Mouse (Mus musculus): ENCODE data around the gene Wwp2. TPM values are rescaled to one million over a fixed set of nuclear protein-coding genes. Genes with fewer than 3 reads are reported as not detected.
A peak's percentile ranks its signal among the peaks of the same experiment; 100 is the strongest.

Wwp2 gene
- polyA plus RNA-seq, 1 experiment from 2014 or later, result 28.5 TPM

- ATAC-seq (ENCODE audit: insufficient number of reproducible peaks, insufficient read depth, low FRiP score, low read depth), result no peak
- no peaks in the 10 kb centered on the region for H3K9me3 ChIP-seq (ENCODE audit: control insufficient read depth, low read length)
- H3K4me2 ChIP-seq (ENCODE audit: low read length), result no peak overlapping the region
- no peak overlapping the region for H3K4me3 ChIP-seq (ENCODE audit: control insufficient read depth in 1 of 2, insufficient read depth in 1 of 2, low read depth in 1 of 2, low read length in 2 of 2)
- no peaks in the 10 kb centered on the region for H3K36me3 ChIP-seq (ENCODE audit: control insufficient read depth, insufficient read depth, low read length)
- H3K4me1 ChIP-seq (ENCODE audit: control insufficient read depth in 2 of 2, insufficient read depth in 2 of 2, low read length in 2 of 2), result peaks cover 12 to 25% of the 10 kb centered on the region in 2 experiments
- H3K27ac ChIP-seq (replicated peaks in 1 of 2; ENCODE audit: control insufficient read depth in 1 of 2, insufficient read depth in 1 of 2, low read depth in 2 of 2, low read length in 2 of 2), result peak overlapping the region in 1 of 2 experiments; percentile 67; a peak in 1 of 4 replicates
- no peak overlapping the region for H3K9ac ChIP-seq (ENCODE audit: low read length)
- 74% methylated on average over 2 of the region's 2 CpGs for WGBS
- no peaks in the 10 kb centered on the region for H3K27me3 ChIP-seq (ENCODE audit: control insufficient read depth, insufficient read depth, low read length)
Measured at GRCm38 (mm10) chr8:107490649-107491048, 54.5 kb downstream of the Wwp2 start.

- Histone ChIP-seq H3K4me1 (ENCODE audit: control insufficient read depth in 2 of 2, insufficient read depth in 2 of 2, low read length in 2 of 2) (peaks cover 12 to 25% of the 10 kb centered on the region in 2 experiments), H3K9me3 (ENCODE audit: control insufficient read depth, low read length) (no peaks in the 10 kb centered on the region), H3K27ac (replicated peaks in 1 of 2; ENCODE audit: control insufficient read depth in 1 of 2, insufficient read depth in 1 of 2, low read depth in 2 of 2, low read length in 2 of 2) (no peak overlapping the region), H3K27me3 (ENCODE audit: control insufficient read depth, insufficient read depth, low read length) (no peaks in the 10 kb centered on the region), H3K4me2 (ENCODE audit: low read length) (no peak overlapping the region), H3K9ac (ENCODE audit: low read length) (no peak overlapping the region), H3K36me3 (ENCODE audit: control insufficient read depth, insufficient read depth, low read length) (no peaks in the 10 kb centered on the region), H3K4me3 (ENCODE audit: control insufficient read depth in 1 of 2, insufficient read depth in 1 of 2, low read depth in 1 of 2, low read length in 2 of 2) (no peak overlapping the region)
- WGBS, result 71% methylated on average over 4 of the region's 4 CpGs
- no peak for ATAC-seq (ENCODE audit: insufficient number of reproducible peaks, insufficient read depth, low FRiP score, low read depth)
Measured at GRCm38 (mm10) chr8:107491212-107491611, 55.0 kb downstream of the Wwp2 start.

DNA sequence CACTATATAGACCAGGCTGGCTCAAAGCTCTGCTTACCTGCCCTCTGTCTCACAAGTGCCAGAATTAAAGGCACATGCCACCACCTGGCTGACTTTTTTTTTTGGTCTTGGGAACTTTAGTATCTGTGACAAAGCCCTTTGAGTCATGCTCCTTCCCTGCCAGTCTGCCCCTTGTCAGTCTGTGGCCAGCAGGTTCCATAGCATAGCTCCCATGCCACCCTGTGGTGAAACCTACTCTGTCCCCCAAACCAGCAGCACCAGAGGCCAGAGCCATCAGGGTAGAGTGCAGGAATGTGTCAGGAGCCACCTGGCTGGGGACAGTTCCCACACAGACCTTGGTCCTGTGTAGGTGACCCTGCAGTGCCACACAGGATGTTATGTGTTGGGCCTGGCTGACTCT, 55.7 kb downstream of the Wwp2 start:
- no peak overlapping the region for H3K9ac ChIP-seq (ENCODE audit: low read length)
- peaks cover 12 to 25% of the 10 kb centered on the region in 2 experiments for H3K4me1 ChIP-seq (ENCODE audit: control insufficient read depth in 2 of 2, insufficient read depth in 2 of 2, low read length in 2 of 2)
- H3K27me3 ChIP-seq (ENCODE audit: control insufficient read depth, insufficient read depth, low read length), result no peaks in the 10 kb centered on the region
- no peaks in the 10 kb centered on the region for H3K9me3 ChIP-seq (ENCODE audit: control insufficient read depth, low read length)
- H3K4me3 ChIP-seq (ENCODE audit: control insufficient read depth in 1 of 2, insufficient read depth in 1 of 2, low read depth in 1 of 2, low read length in 2 of 2), result no peak overlapping the region
- no peak for ATAC-seq (ENCODE audit: insufficient number of reproducible peaks, insufficient read depth, low FRiP score, low read depth)
- H3K36me3 ChIP-seq (ENCODE audit: control insufficient read depth, insufficient read depth, low read length), result no peaks in the 10 kb centered on the region
- no peak overlapping the region for H3K27ac ChIP-seq (replicated peaks in 1 of 2; ENCODE audit: control insufficient read depth in 1 of 2, insufficient read depth in 1 of 2, low read depth in 2 of 2, low read length in 2 of 2)
- H3K4me2 ChIP-seq (ENCODE audit: low read length), result no peak overlapping the region

DNA sequence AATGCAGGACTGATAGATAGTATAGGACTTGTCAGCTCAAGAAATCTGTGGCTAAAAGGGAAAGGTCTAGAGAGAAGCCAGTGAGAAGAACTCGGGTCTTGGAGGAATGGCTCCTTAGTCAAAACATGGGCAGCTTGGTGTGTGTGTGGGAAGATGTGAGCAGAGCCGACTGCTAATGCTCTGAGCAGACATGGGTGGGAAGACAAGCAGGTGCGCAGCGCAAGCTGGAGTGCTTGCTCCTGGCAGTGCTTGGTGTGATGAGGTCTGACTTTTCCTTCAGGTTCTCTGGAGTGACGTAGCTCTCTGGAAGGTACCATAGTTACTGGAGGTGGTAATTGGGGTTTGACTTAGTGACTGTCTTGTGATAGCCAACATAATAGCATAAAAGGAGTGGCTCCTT, 56.6 kb downstream of the Wwp2 start:
- no peak for ATAC-seq (ENCODE audit: insufficient number of reproducible peaks, insufficient read depth, low FRiP score, low read depth)
- Histone ChIP-seq H3K4me1 (ENCODE audit: control insufficient read depth in 2 of 2, insufficient read depth in 2 of 2, low read length in 2 of 2) (peaks cover 14 to 25% of the 10 kb centered on the region in 2 experiments), H3K9ac (ENCODE audit: low read length) (no peak overlapping the region), H3K36me3 (ENCODE audit: control insufficient read depth, insufficient read depth, low read length) (no peaks in the 10 kb centered on the region), H3K9me3 (ENCODE audit: control insufficient read depth, low read length) (no peaks in the 10 kb centered on the region), H3K27me3 (ENCODE audit: control insufficient read depth, insufficient read depth, low read length) (no peaks in the 10 kb centered on the region), H3K27ac (replicated peaks in 1 of 2; ENCODE audit: control insufficient read depth in 1 of 2, insufficient read depth in 1 of 2, low read depth in 2 of 2, low read length in 2 of 2) (no peak overlapping the region), H3K4me2 (ENCODE audit: low read length) (no peak overlapping the region), H3K4me3 (ENCODE audit: control insufficient read depth in 1 of 2, insufficient read depth in 1 of 2, low read depth in 1 of 2, low read length in 2 of 2) (no peak overlapping the region)
- WGBS, result 82% methylated on average over 5 of the region's 5 CpGs

GRCm38 (mm10) chr8:107495425-107495824, 59.3 kb downstream of the Wwp2 start:
- Histone ChIP-seq H3K36me3 (ENCODE audit: control insufficient read depth, insufficient read depth, low read length) (no peaks in the 10 kb centered on the region), H3K4me1 (ENCODE audit: control insufficient read depth in 2 of 2, insufficient read depth in 2 of 2, low read length in 2 of 2) (peaks cover 11 to 24% of the 10 kb centered on the region in 2 experiments), H3K9ac (ENCODE audit: low read length) (no peak overlapping the region), H3K4me3 (ENCODE audit: control insufficient read depth in 1 of 2, insufficient read depth in 1 of 2, low read depth in 1 of 2, low read length in 2 of 2) (no peak overlapping the region), H3K27me3 (ENCODE audit: control insufficient read depth, insufficient read depth, low read length) (no peaks in the 10 kb centered on the region), H3K4me2 (ENCODE audit: low read length) (no peak overlapping the region), H3K9me3 (ENCODE audit: control insufficient read depth, low read length) (no peaks in the 10 kb centered on the region), H3K27ac (replicated peaks in 1 of 2; ENCODE audit: control insufficient read depth in 1 of 2, insufficient read depth in 1 of 2, low read depth in 2 of 2, low read length in 2 of 2) (no peak overlapping the region)
- 85% methylated on average over 9 of the region's 9 CpGs for WGBS
- no peak for ATAC-seq (ENCODE audit: insufficient number of reproducible peaks, insufficient read depth, low FRiP score, low read depth)

- Histone ChIP-seq H3K36me3 (ENCODE audit: control insufficient read depth, insufficient read depth, low read length) (no peaks in the 10 kb centered on the region), H3K27me3 (ENCODE audit: control insufficient read depth, insufficient read depth, low read length) (no peaks in the 10 kb centered on the region), H3K4me1 (ENCODE audit: control insufficient read depth in 2 of 2, insufficient read depth in 2 of 2, low read length in 2 of 2) (peaks cover 11 to 20% of the 10 kb centered on the region in 2 experiments), H3K4me3 (ENCODE audit: control insufficient read depth in 1 of 2, insufficient read depth in 1 of 2, low read depth in 1 of 2, low read length in 2 of 2) (no peak overlapping the region), H3K4me2 (ENCODE audit: low read length) (no peak overlapping the region), H3K27ac (replicated peaks in 1 of 2; ENCODE audit: control insufficient read depth in 1 of 2, insufficient read depth in 1 of 2, low read depth in 2 of 2, low read length in 2 of 2) (no peak overlapping the region), H3K9me3 (ENCODE audit: control insufficient read depth, low read length) (0 out of 2 replicates have a peak, but pooled peaks cover 4% of the 10 kb centered on the region), H3K9ac (ENCODE audit: low read length) (no peak overlapping the region)
- no peak for ATAC-seq (ENCODE audit: insufficient number of reproducible peaks, insufficient read depth, low FRiP score, low read depth)
- WGBS, result 84% methylated on average over 6 of the region's 6 CpGs
Measured at GRCm38 (mm10) chr8:107497708-107498107, 61.5 kb downstream of the Wwp2 start.

DNA sequence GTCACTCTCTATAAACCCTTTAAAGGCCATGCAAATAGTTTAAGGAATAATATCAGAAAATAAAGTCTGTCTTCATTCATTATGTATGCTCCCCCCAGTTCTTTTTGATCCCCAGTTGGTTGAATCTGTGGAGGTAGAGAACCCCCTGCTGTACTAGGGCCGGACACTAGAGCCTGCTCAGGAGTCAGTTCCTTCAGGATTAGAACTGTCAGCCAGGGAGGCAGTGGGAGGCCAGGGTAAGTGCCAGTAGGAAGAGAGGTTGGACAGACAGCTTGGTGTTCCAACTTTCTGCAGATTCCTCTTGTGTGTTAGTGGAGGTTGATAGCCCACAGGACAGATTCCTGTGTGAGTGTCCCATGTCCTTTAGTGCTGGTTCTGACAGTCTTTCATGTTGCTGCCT, 62.2 kb downstream of the Wwp2 start:
- Histone ChIP-seq H3K9ac (ENCODE audit: low read length) (0 out of 2 replicates have a peak overlapping the region, but pooled peaks have one; percentile 2), H3K36me3 (ENCODE audit: control insufficient read depth, insufficient read depth, low read length) (no peaks in the 10 kb centered on the region), H3K4me1 (ENCODE audit: control insufficient read depth in 2 of 2, insufficient read depth in 2 of 2, low read length in 2 of 2) (peaks cover 16 to 27% of the 10 kb centered on the region in 2 experiments), H3K4me2 (ENCODE audit: low read length) (no peak overlapping the region), H3K9me3 (ENCODE audit: control insufficient read depth, low read length) (0 out of 2 replicates have a peak, but pooled peaks cover 4% of the 10 kb centered on the region), H3K4me3 (ENCODE audit: control insufficient read depth in 1 of 2, insufficient read depth in 1 of 2, low read depth in 1 of 2, low read length in 2 of 2) (no peak overlapping the region), H3K27ac (replicated peaks in 1 of 2; ENCODE audit: control insufficient read depth in 1 of 2, insufficient read depth in 1 of 2, low read depth in 2 of 2, low read length in 2 of 2) (peak overlapping the region; percentile 55 to 72; a peak in 3 of 4 replicates), H3K27me3 (ENCODE audit: control insufficient read depth, insufficient read depth, low read length) (no peaks in the 10 kb centered on the region)
- WGBS, result 81% methylated on average over 1 of the region's 1 CpGs
- no peak for ATAC-seq (ENCODE audit: insufficient number of reproducible peaks, insufficient read depth, low FRiP score, low read depth)

DNA sequence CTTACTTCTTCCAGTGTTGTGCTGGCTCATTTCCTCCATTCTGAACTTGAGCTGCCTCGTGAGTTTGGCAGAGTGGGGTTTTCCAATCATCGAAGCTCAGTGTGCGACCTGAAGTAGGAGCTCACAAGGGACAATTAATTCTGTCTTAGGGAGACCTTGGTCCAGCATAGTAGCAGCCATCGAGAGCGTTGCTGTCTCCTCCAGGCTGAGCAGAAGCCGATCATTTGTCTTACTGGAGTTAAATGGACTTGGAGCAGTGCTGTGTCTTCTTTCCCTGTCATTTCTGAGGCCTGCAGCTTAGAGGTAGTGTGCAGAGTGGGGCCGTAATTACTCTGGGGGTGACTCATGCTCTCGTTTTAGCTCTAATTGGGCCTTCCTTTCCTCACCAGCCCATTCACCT, 62.6 kb downstream of the Wwp2 start:
- no peak overlapping the region for H3K4me3 ChIP-seq (ENCODE audit: control insufficient read depth in 1 of 2, insufficient read depth in 1 of 2, low read depth in 1 of 2, low read length in 2 of 2)
- no peaks in the 10 kb centered on the region for H3K27me3 ChIP-seq (ENCODE audit: control insufficient read depth, insufficient read depth, low read length)
- 48% methylated on average over 8 of the region's 8 CpGs for WGBS
- peak overlapping the region; percentile 55 to 72; a peak in 3 of 4 replicates for H3K27ac ChIP-seq (replicated peaks in 1 of 2; ENCODE audit: control insufficient read depth in 1 of 2, insufficient read depth in 1 of 2, low read depth in 2 of 2, low read length in 2 of 2)
- no peaks in the 10 kb centered on the region for H3K36me3 ChIP-seq (ENCODE audit: control insufficient read depth, insufficient read depth, low read length)
- H3K4me1 ChIP-seq (ENCODE audit: control insufficient read depth in 2 of 2, insufficient read depth in 2 of 2, low read length in 2 of 2), result peaks cover 19 to 31% of the 10 kb centered on the region in 2 experiments
- no peak overlapping the region for H3K4me2 ChIP-seq (ENCODE audit: low read length)
- 0 out of 2 replicates have a peak, but pooled peaks cover 4% of the 10 kb centered on the region for H3K9me3 ChIP-seq (ENCODE audit: control insufficient read depth, low read length)
- no peak for ATAC-seq (ENCODE audit: insufficient number of reproducible peaks, insufficient read depth, low FRiP score, low read depth)
- H3K9ac ChIP-seq (ENCODE audit: low read length), result 0 out of 2 replicates have a peak overlapping the region, but pooled peaks have one; percentile 2
